Mouse (Mus musculus): ENCODE measurements around the gene Patl1. TPM values are rescaled to one million over a fixed set of nuclear protein-coding genes. Genes with fewer than 3 reads are reported as not detected.
"Not testable (repeated sequence)": the region's sequence is repeated elsewhere in the genome, so short reads cannot be mapped to it uniquely, and the experiment has no call there.

Gene Patl1
- total RNA-seq (2021): 10 to 100 TPM; 26.3 to 27.3 TPM

GRCm38 (mm10) chr19:11912037-11912532 lies at the start of gene Patl1:
TSS of gene Patl1 (plus strand) at chr19:11912399.
- DNase-seq: peak; percentile 96
- intact Hi-C loops (cut with DNase I): loop anchor here (2.0 kb wide), 3 partner anchors 53 to 135 kb away; partner anchors contain the start of gene Osbp

- no peak for DNase-seq
- intact Hi-C loops (cut with DNase I): no loop called here
These were observed 44.4 kb upstream of the Patl1 start for GRCm38 (mm10) chr19:11867837-11868236.

- no peak for DNase-seq
- intact Hi-C loops (cut with DNase I): no loop called here
These were observed 37.2 kb upstream of the Patl1 start, which contains the start of gene Olfr1419 for GRCm38 (mm10) chr19:11875006-11875405. TSS of gene Olfr1419 (minus strand) at chr19:11875106.

GRCm38 (mm10) chr19:11878404-11878803 lies 33.8 kb upstream of the Patl1 start:
- DNase-seq; intact Hi-C loops (cut with DNase I): not testable (repeated sequence)

- no peak for DNase-seq
- intact Hi-C loops (cut with DNase I): no loop called here
These were observed 25.9 kb upstream of the Patl1 start, which contains the start of gene Olfr1420 for GRCm38 (mm10) chr19:11886265-11886664. TSS of gene Olfr1420 (plus strand) at chr19:11886565.

GRCm38 (mm10) chr19:11911021-11911420 lies 1.2 kb upstream of the Patl1 start:
- intact Hi-C loops (cut with DNase I): loop anchor here (2.0 kb wide), 2 partner anchors 88 to 140 kb away; partner anchors contain the start of gene Mrpl16
- no peak for DNase-seq

- intact Hi-C loops (cut with DNase I): loop anchor here (2.0 kb wide), 5 partner anchors 53 to 141 kb away; partner anchors contain the start of genes Mrpl16 and Osbp
- no peak for DNase-seq
These were observed 596 bp upstream of the Patl1 start for GRCm38 (mm10) chr19:11911603-11912002.

- peak; percentile 56 to 72 for DNase-seq
- intact Hi-C loops (cut with DNase I): loop anchor here (2.0 kb wide), 3 partner anchors 52 to 136 kb away; partner anchors contain the start of gene Osbp
These were observed 428 bp downstream of the Patl1 start for GRCm38 (mm10) chr19:11912533-11913121.

GRCm38 (mm10) chr19:11915804-11916203 lies 3.6 kb downstream of the Patl1 start:
- intact Hi-C loops (cut with DNase I): no loop called here
- no peak for DNase-seq

- DNase-seq: no peak
These were observed 9.9 kb downstream of the Patl1 start for GRCm38 (mm10) chr19:11922068-11922467.

GRCm38 (mm10) chr19:11922515-11922914 lies 10.3 kb downstream of the Patl1 start:
- intact Hi-C loops (cut with DNase I); DNase-seq: not testable (repeated sequence)

More at GRCm38 (mm10) chr19:11922068-11922467, 9.9 kb downstream of the Patl1 start:
- intact Hi-C loops (cut with DNase I): no loop called here

- DNase-seq: no peak
- intact Hi-C loops (cut with DNase I): no loop called here
These were observed 14.2 kb downstream of the Patl1 start for GRCm38 (mm10) chr19:11926380-11926779.

GRCm38 (mm10) chr19:11928025-11928748 lies 16.0 kb downstream of the Patl1 start:
- DNase-seq: no peak
- intact Hi-C loops (cut with DNase I): no loop called here

- intact Hi-C loops (cut with DNase I); DNase-seq: not testable (repeated sequence)
These were observed 34.3 kb downstream of the Patl1 start for GRCm38 (mm10) chr19:11946460-11946859.

- no peak for DNase-seq
- intact Hi-C loops (cut with DNase I): no loop called here
These were observed 37.7 kb downstream of the Patl1 start for GRCm38 (mm10) chr19:11949878-11950277.

GRCm38 (mm10) chr19:11950747-11951146 lies 38.5 kb downstream of the Patl1 start:
- DNase-seq: no peak
- intact Hi-C loops (cut with DNase I): no loop called here

- intact Hi-C loops (cut with DNase I): no loop called here
- no peak for DNase-seq
These were observed 42.0 kb downstream of the Patl1 start for GRCm38 (mm10) chr19:11954206-11954605.

- intact Hi-C loops (cut with DNase I): no loop called here
- DNase-seq: no peak
These were observed 44.4 kb downstream of the Patl1 start for GRCm38 (mm10) chr19:11956636-11957035.

- no peak for DNase-seq
- intact Hi-C loops (cut with DNase I): no loop called here
These were observed 45.2 kb downstream of the Patl1 start for GRCm38 (mm10) chr19:11957396-11957795.

GRCm38 (mm10) chr19:11957846-11958245 lies 45.6 kb downstream of the Patl1 start:
- intact Hi-C loops (cut with DNase I): no loop called here

GRCm38 (mm10) chr19:11964266-11964665 lies 52.1 kb downstream of the Patl1 start:
- DNase-seq: no peak
- intact Hi-C loops (cut with DNase I): loop anchor here (2.0 kb wide), 1 partner anchor 51 kb away; the partner anchor contains the start of gene Patl1

More at GRCm38 (mm10) chr19:11957846-11958245, 45.6 kb downstream of the Patl1 start:
- DNase-seq: no peak
